Mouse (Mus musculus): ENCODE measurements at regions not wholly inside any gene's neighbourhood (a gene's known extent, or its start where the extent isn't known, plus 50 kb on each side); places are given as distances from the start of the nearest gene placed in this dataset.

DNA sequence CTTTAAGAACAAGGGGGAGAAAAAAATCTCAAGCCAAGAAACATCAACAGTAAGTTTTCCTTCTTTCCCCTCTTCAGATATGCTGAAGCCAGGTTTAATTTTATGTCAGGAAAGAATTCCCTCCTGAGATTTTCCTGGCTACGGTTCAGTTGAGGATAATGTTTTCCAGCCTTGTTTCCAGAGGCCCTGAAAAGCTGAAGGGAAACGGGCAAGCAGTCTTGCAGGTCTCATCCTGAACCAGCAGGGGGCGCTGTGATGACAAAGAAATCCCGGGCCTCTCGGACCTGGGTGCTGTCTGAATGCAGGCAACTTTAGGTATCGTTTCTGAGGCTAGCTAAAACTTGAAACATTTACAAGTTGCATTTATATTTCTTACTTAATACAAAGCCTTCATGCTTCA is 61.5 kb upstream of the Dab2 start:
- peak; percentile 69; the same call in 1 of the 2 replicates for ATAC-seq (replicated peaks; ENCODE audit: low FRiP score, low TSS enrichment, poor library complexity, severe bottlenecking)

DNA sequence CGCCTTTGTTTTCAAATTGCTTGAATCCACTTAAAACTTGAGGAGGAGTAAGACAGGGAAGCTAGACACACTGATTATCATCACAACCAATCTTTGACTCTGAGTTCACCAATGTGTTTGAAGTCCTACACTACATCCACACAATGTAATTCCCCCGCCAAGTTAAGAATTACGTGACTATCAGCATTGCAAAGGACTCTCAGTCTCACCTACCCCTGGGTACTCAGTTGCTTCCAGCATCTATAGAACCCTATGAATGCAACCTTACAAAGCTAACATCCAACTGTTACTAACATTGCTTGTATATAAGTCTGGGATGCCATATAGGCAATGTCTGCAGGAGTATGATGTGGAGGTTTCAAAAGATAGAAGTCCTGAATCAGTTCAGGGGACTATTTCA is 60.8 kb upstream of the Dab2 start:
- no peak for ATAC-seq (replicated peaks; ENCODE audit: low FRiP score, low TSS enrichment, poor library complexity, severe bottlenecking)

DNA sequence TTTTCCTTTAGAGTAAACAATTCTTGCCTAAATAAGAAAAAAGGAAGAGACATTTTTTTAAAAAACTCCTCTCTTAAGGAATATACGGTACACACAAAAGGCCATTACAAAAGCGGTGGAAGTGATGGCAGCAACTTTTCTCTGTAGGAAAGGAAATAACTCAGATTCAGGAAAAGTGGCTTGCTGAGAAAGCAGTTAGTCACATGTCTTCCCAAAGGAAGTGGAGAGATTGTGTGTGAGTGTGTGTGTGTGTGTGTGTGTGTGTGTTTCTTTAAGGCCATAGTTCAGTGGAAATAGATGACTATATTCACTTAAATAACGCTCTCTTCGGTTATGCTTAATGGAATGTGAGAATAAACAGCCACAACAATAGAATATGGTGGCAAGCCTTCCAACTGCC is 57.5 kb upstream of the Dab2 start:
- ATAC-seq (replicated peaks; ENCODE audit: low FRiP score, low TSS enrichment, poor library complexity, severe bottlenecking): no peak

DNA sequence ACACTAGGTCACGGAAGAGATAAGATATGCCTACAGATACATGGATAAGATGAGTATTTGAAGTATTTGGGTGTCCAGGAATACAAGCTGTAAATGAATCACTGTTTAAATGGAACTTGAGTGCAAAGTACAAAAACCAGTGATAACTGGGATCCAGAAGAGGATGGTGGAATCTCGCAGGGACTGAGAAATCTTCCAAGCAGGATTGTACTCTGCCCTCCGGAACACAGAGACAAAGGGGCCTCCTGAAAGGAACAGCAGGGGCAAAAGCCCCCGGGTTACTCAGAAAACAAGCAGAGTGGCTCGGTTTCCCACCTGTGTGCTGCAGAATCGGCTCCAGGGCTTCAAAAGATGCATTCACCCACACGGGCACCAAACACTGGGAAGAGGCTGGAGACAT is 55.2 kb upstream of the Dab2 start:
- ATAC-seq (replicated peaks; ENCODE audit: low FRiP score, low TSS enrichment, poor library complexity, severe bottlenecking): no peak

DNA sequence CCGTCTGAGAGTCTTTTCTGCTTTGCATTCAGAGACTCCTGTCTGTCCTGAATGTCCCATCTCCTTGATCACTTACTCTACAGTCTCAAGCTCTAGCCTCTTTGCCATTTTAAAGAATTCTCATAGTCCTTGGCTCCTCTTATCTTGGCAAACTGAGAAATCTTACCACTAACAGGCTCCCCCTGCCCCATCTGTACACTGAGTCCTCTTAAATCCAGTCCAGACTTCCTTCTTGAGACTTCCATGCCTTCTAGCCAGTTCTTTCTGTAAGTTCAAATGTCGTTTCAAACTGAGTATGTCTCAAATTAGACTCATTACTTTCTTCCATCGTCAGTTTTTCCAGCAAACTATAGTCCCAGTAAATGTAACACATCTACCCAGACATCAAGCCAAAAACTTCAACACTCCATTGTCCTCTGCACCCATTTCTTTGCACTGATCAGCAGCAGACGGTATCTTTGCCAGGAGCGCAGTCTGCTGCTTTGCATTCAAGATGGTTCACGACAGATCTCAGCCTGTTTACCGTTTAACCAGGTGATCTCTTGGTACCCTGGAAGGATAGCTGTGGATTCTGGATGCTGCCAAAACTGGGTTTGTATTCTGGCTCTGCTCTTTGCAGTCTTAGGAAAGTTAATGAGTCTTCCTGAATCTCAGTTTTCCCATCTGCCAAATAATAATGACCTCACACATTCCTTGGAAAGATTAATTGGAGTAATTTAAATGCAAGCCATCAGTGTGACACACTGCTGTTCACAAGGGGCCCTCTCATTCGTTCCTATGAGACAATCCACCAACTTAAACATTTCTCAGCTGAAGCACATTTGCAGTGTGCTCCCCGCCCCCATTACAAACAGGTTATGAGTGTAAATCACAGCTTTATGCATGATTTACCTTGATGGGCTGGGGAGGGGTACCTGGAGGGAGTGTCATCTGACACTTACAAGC is 53.4 kb upstream of the Dab2 start:
- no peak for ATAC-seq (replicated peaks; ENCODE audit: low FRiP score, low TSS enrichment, poor library complexity, severe bottlenecking)

DNA sequence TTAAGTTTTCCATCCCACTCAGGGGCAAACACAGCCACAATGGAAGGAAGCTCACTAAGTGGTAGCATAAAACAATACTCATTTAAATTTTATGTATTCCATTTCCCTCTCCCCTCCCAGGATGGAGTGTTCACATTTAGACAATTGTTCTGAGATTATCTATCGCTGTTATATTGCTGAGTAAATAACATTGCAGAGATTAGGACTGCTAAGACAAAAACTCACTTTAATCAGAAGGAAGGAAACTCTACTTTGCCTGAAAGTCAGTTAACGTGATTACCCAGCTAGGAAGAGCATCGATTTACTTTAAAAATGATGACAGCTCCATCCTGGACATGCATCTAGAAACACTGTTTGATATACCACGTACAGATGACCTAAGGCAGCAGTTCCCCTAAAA is 51.1 kb upstream of the Dab2 start:
- no peak for ATAC-seq (replicated peaks; ENCODE audit: low FRiP score, low TSS enrichment, poor library complexity, severe bottlenecking)

Measured in megakaryocyte-erythroid progenitor cell, adult 5-6 weeks (primary cell).